Mouse (Mus musculus) G1E (cell line): ENCODE measurements at regions not wholly inside any gene's neighbourhood (a gene's known extent, or its start where the extent isn't known, plus 50 kb on each side); places are given as distances from the start of the nearest gene placed in this dataset.

Experiments used
- CTCF ChIP-seq: IDR thresholded peaks from 2 replicates; pipeline ENCODE4 v1.5.1; 2012; ENCODE audit warnings: low read depth, low read length, inconsistent platforms, mixed read lengths
- GATA1 ChIP-seq: IDR thresholded peaks from 2 replicates; pipeline ENCODE4 v1.6.1; 2012; ENCODE audit warnings: borderline replicate concordance, low read length, inconsistent platforms, mixed read lengths

DNA sequence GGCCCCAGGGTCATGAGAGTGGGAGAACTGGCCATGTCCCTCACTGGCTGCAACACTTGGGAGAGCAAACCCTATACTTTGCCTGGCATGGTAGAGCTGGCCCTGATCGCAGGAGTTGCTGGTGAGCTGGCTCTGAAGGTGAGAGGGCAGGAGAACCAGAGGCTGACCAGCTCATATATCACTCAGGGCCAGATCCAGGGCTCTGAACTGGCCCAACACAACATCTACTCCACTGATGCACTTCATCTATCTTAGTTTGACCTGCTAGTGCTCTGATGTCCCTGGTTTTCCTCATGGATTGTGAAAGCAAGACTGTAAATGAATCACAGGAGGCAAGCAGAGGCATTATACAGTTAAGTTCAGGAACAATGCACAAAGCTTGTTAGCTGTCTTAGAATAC, 137.6 kb upstream of the Mctp2 start:
- TF ChIP-seq CTCF (no peak), GATA1 (no peak)
